Mouse (Mus musculus) limb, embryonic 13.5 days (tissue): Measurements from ENCODE around the gene Caap1. TPM values are rescaled to one million over a fixed set of nuclear protein-coding genes. Genes with fewer than 3 reads are reported as not detected.

ENCODE experiments used
- ATAC-seq: fragments of 200-750 bp; cut with Nextera tagmentation; 2 replicates; pipeline ENCODE4 v1.8.0; 2017; ENCODE audit warnings: low read depth, moderate number of reproducible peaks, moderate TSS enrichment; ENCODE audit not compliant: low FRiP score
- H3K27ac ChIP-seq: fragments of 300-500 bp; sonication (generic); 2 replicates; pipeline ENCODE4 v1.5.1; 2015; ENCODE audit warnings: inconsistent platforms, mild to moderate bottlenecking, moderate library complexity
- H3K27me3 ChIP-seq: fragments of 300-500 bp; sonication (generic); 2 replicates; pipeline ENCODE4 v1.6.1; 2015; ENCODE audit warnings: mild to moderate bottlenecking, inconsistent platforms
- H3K36me3 ChIP-seq: fragments of 300-500 bp; sonication (generic); 2 replicates; pipeline ENCODE4 v1.6.1; 2015; ENCODE audit warnings: inconsistent platforms, mild to moderate bottlenecking, moderate library complexity
- H3K4me1 ChIP-seq: fragments of 300-500 bp; sonication (generic); 2 replicates; pipeline ENCODE4 v1.6.1; 2015; ENCODE audit warnings: inconsistent platforms
- H3K4me2 ChIP-seq: fragments of 300-500 bp; sonication (generic); replicated peaks from 2 replicates; pipeline ENCODE4 v1.6.1; 2015; ENCODE audit warnings: inconsistent platforms, mild to moderate bottlenecking, moderate library complexity
- H3K4me3 ChIP-seq: fragments of 300-500 bp; sonication (generic); 2 replicates; pipeline ENCODE4 v1.5.1; 2015; ENCODE audit warnings: moderate library complexity, mild to moderate bottlenecking, inconsistent platforms
- H3K9ac ChIP-seq: fragments of 300-500 bp; sonication (generic); 2 replicates; pipeline ENCODE4 v1.6.1; 2015; ENCODE audit warnings: mild to moderate bottlenecking, inconsistent platforms
- H3K9me3 ChIP-seq: fragments of 300-500 bp; sonication (generic); 2 replicates; pipeline ENCODE4 v1.6.1; 2016; ENCODE audit warnings: inconsistent platforms
- WGBS: fragments of 180-500 bp; shearing (Covaris S2); methylation state at CpG from one replicate; pipeline ENCODE4 v1.1.7; 2015; 5-methylcytosine and 5-hydroxymethylcytosine counted together
- polyA plus RNA-seq: library from polyadenylated mRNA; unstranded; fragments of >200 nt; fragmentation: Nextera tagmentation; extraction: Ambion mirVana; gene quantifications from 2 replicates; pipeline ENCODE4 v1.2.1, GENCODE M21; 2015

Caap1 gene
- polyA plus RNA-seq, 1 experiment from 2014 or later: 20.9 TPM

DNA sequence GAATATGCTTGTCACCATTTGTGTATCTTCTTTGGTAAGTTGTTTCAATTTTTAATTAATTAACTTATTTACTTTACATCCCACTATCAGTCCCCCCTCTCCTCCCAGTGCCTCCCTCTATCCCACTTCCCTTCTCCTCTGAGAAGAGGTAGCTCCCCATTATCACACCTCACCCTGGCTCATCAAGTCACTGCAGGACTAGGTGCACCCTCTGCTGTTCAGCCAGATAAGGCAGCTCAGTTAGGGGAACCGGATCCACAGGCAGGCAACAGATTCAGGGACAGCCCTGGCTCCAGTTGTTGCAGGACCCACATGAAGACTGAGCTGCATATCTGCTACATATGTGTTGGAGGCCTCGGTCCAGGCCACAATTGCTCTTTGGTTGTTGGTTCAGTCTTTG lies 97.2 kb downstream of the Caap1 start:
- H3K9ac ChIP-seq: no peak overlapping the region
- no peak for ATAC-seq
- H3K36me3 ChIP-seq: peaks cover 16% of the 10 kb centered on the region; the same call in 1 of the 2 replicates
- H3K9me3 ChIP-seq: no peaks in the 10 kb centered on the region
- no peak overlapping the region for H3K4me3 ChIP-seq
- no peak overlapping the region for H3K27ac ChIP-seq
- H3K4me2 ChIP-seq: no peak overlapping the region
- no peaks in the 10 kb centered on the region for H3K27me3 ChIP-seq
- H3K4me1 ChIP-seq: no peaks in the 10 kb centered on the region
- WGBS: 91% methylated on average over 2 of the region's 2 CpGs

DNA sequence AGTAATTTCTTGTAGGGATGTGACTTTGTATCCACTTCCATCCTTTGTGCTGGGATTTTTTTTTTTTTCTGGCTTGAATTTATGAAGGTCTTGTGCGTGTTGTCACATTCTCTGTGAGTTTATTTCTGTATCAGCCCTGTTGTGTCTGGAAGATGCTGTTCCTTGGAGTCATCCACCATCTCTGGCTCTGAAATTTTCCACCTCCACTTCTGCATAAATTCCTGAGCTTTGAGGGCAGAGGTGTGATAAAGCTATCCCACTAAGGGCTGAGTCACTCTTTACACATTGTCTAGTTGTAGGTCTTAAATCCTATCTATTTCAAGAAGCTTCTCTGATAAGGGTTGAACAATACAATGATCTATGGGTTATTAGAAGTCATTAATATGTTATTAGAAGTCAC lies 101.7 kb downstream of the Caap1 start:
- Histone ChIP-seq H3K4me2 (no peak overlapping the region), H3K4me3 (no peak overlapping the region), H3K36me3 (peaks cover 5% of the 10 kb centered on the region; the same call in 1 of the 2 replicates), H3K27ac (no peak overlapping the region), H3K9me3 (no peaks in the 10 kb centered on the region), H3K27me3 (no peaks in the 10 kb centered on the region), H3K4me1 (no peaks in the 10 kb centered on the region), H3K9ac (no peak overlapping the region)
- 77% methylated on average over 1 of the region's 1 CpGs for WGBS
- ATAC-seq: no peak

Other genes starting within 250 kb of the Caap1 start
- not detected in 2 replicates for gene Gm10306, start 250 bp downstream of the Caap1 start, polyA plus RNA-seq
- 66.7 and 72.2 TPM in 2 replicates for gene Plaa, start 46.4 kb upstream of the Caap1 start, polyA plus RNA-seq
- gene Ift74, start 57.7 kb upstream of the Caap1 start, polyA plus RNA-seq: 43.2 and 45.7 TPM in 2 replicates
- gene Lrrc19, start 93.3 kb upstream of the Caap1 start, polyA plus RNA-seq: 1.1 and 1.4 TPM in 2 replicates
- gene Tek, start 182.5 kb upstream of the Caap1 start, polyA plus RNA-seq: 10.9 and 11.8 TPM in 2 replicates